Mouse (Mus musculus) left cerebral cortex, adult 2 months (tissue): ENCODE data around the gene Samhd1. TPM values are rescaled to one million over a fixed set of nuclear protein-coding genes. Genes with fewer than 3 reads are reported as not detected.

Experiments used
- DNase-seq, 2 experiments: peaks; one replicate each; pipeline ENCODE4 v3.0.0; 2021 to 2022; ENCODE audit warnings: low spot score in 2 of 2, mixed read lengths in 1 of 2; ENCODE audit errors: extremely low spot score in 1 of 2
- H3K27ac ChIP-seq: fragments of 200-600 bp; 2 replicates; pipeline ENCODE4 v1.8.1; 2022
- H3K4me3 ChIP-seq: fragments of 200-600 bp; 2 replicates; pipeline ENCODE4 v1.8.1; 2022
- CTCF ChIP-seq: fragments of 200-600 bp; IDR thresholded peaks from 2 replicates; pipeline ENCODE4 v1.8.1; 2022; ENCODE audit warnings: antibody characterized with exemption, mild to moderate bottlenecking, moderate library complexity
- intact Hi-C: fragments of 180-260 bp; cut with DNase I; formaldehyde crosslinking; loops from one replicate; pipeline ENCODE4 v1.15.1; 2025
- total RNA-seq, 2 experiments: library from RNA; stranded (reverse); gene quantifications; 2 replicates each; pipeline ENCODE4 v1.2.3; 2021

Samhd1 gene
- total RNA-seq, 2 experiments from 2014 or later: 12.7 to 12.9 TPM

GRCm38 (mm10) chr2:157075226-157075625, 59.8 kb downstream of the Samhd1 start:
- TF ChIP-seq CTCF: no peak
- intact Hi-C loops: loop anchor here (5.0 kb wide), 1 partner anchor 33 kb away; no protein-coding TSS in a partner anchor
- Histone ChIP-seq H3K4me3 (no peak overlapping the region), H3K27ac (no peak overlapping the region)
- DNase-seq: no peak

GRCm38 (mm10) chr2:157074772-157075171, 60.3 kb downstream of the Samhd1 start:
- Histone ChIP-seq H3K4me3 (no peak overlapping the region), H3K27ac (no peak overlapping the region)
- intact Hi-C loops: loop anchor here (5.0 kb wide), 1 partner anchor 32 kb away; no protein-coding TSS in a partner anchor
- no peak for TF ChIP-seq CTCF
- DNase-seq: no peak

- intact Hi-C loops: no loop called here
- DNase-seq: no peak
- TF ChIP-seq CTCF: no peak
- Histone ChIP-seq H3K27ac (no peak overlapping the region), H3K4me3 (no peak overlapping the region)
These were observed 60.8 kb downstream of the Samhd1 start for GRCm38 (mm10) chr2:157074186-157074724.

- intact Hi-C loops: no loop called here
- no peak for DNase-seq
- TF ChIP-seq CTCF: no peak
- Histone ChIP-seq H3K4me3 (no peak overlapping the region), H3K27ac (no peak overlapping the region)
These were observed 61.5 kb downstream of the Samhd1 start for GRCm38 (mm10) chr2:157073378-157074052.

- no peak for DNase-seq
- no peak for TF ChIP-seq CTCF
- no peak overlapping the region for H3K27ac ChIP-seq
- intact Hi-C loops: no loop called here
- H3K4me3 ChIP-seq: no peak overlapping the region
These were observed 62.6 kb downstream of the Samhd1 start for GRCm38 (mm10) chr2:157072316-157072990.

GRCm38 (mm10) chr2:157071556-157071955, 63.5 kb downstream of the Samhd1 start:
- H3K4me3 ChIP-seq: no peak overlapping the region
- DNase-seq: no peak
- H3K27ac ChIP-seq: no peak overlapping the region
- intact Hi-C loops: no loop called here
- TF ChIP-seq CTCF: no peak

- no peak for DNase-seq
- intact Hi-C loops: no loop called here
- Histone ChIP-seq H3K4me3 (no peak overlapping the region), H3K27ac (peak overlapping the region; percentile 26; the same call in 1 of the 2 replicates)
- no peak for TF ChIP-seq CTCF
These were observed 64.7 kb downstream of the Samhd1 start for GRCm38 (mm10) chr2:157070365-157070764.

GRCm38 (mm10) chr2:157069755-157070315, 65.2 kb downstream of the Samhd1 start:
- Histone ChIP-seq H3K4me3 (no peak overlapping the region), H3K27ac (peak overlapping the region; percentile 38)
- intact Hi-C loops: no loop called here
- TF ChIP-seq CTCF: no peak
- no peak for DNase-seq

GRCm38 (mm10) chr2:157069355-157069735, 65.7 kb downstream of the Samhd1 start:
- no peak for TF ChIP-seq CTCF
- intact Hi-C loops: no loop called here
- H3K27ac ChIP-seq: peak overlapping the region; percentile 38
- DNase-seq: no peak
- H3K4me3 ChIP-seq: no peak overlapping the region

GRCm38 (mm10) chr2:157068701-157069354, 66.2 kb downstream of the Samhd1 start:
- DNase-seq: no peak
- intact Hi-C loops: no loop called here
- H3K4me3 ChIP-seq: no peak overlapping the region
- no peak for TF ChIP-seq CTCF
- peak overlapping the region; percentile 38; the same call in 1 of the 2 replicates for H3K27ac ChIP-seq

GRCm38 (mm10) chr2:157066731-157067430, 68.2 kb downstream of the Samhd1 start:
- Histone ChIP-seq H3K27ac (no peak overlapping the region), H3K4me3 (no peak overlapping the region)
- no peak for DNase-seq
- TF ChIP-seq CTCF: no peak
- intact Hi-C loops: no loop called here
